Mouse (Mus musculus) hindbrain, embryonic 10.5 days (tissue): ENCODE measurements around the gene Hpcal1. TPM values are rescaled to one million over a fixed set of nuclear protein-coding genes. Genes with fewer than 3 reads are reported as not detected.
A peak's percentile ranks its signal among the peaks of the same experiment; 100 is the strongest.
"Not testable (repeated sequence)": the region's sequence is repeated elsewhere in the genome, so short reads cannot be mapped to it uniquely, and the experiment has no call there.

ENCODE experiments used
- DNase-seq: peaks from one replicate; pipeline ENCODE4 v3.0.0-alpha.2; 2017; ENCODE audit warnings: low spot score
- H3K27ac ChIP-seq: fragments of 300-500 bp; sonication (generic); 2 replicates; pipeline ENCODE4 v1.5.1; 2016; ENCODE audit warnings: mild to moderate bottlenecking, moderate library complexity
- H3K27me3 ChIP-seq: fragments of 300-500 bp; sonication (generic); 2 replicates; pipeline ENCODE4 v1.6.1; 2016; ENCODE audit warnings: mild to moderate bottlenecking; ENCODE audit not compliant: poor library complexity, insufficient read depth, severe bottlenecking
- H3K36me3 ChIP-seq: fragments of 300-500 bp; sonication (generic); 2 replicates; pipeline ENCODE4 v1.6.1; 2016; ENCODE audit warnings: mild to moderate bottlenecking, moderate library complexity
- H3K4me1 ChIP-seq: fragments of 300-500 bp; sonication (generic); replicated peaks from 2 replicates; pipeline ENCODE4 v1.6.1; 2016; ENCODE audit warnings: mild to moderate bottlenecking
- H3K4me3 ChIP-seq: fragments of 300-500 bp; sonication (generic); 2 replicates; pipeline ENCODE4 v1.5.1; 2016; ENCODE audit warnings: mild to moderate bottlenecking, moderate library complexity
- H3K9me3 ChIP-seq: fragments of 300-500 bp; sonication (generic); 2 replicates; pipeline ENCODE4 v1.6.1; 2016; ENCODE audit warnings: mild to moderate bottlenecking, moderate library complexity
- WGBS: fragments of 180-500 bp; shearing (Covaris S2); methylation state at CpG from one replicate; pipeline ENCODE4 v1.1.7; 2016; 5-methylcytosine and 5-hydroxymethylcytosine counted together
- polyA plus RNA-seq: library from polyadenylated mRNA; unstranded; fragments of >200 nt; fragmentation: Nextera tagmentation; extraction: Ambion mirVana; gene quantifications from 2 replicates; pipeline ENCODE4 v1.2.1, GENCODE M21; 2016

Hpcal1 gene
- polyA plus RNA-seq, 1 experiment from 2014 or later: 39.9 TPM

GRCm38 (mm10) chr12:17792756-17793155 is 102.1 kb downstream of the Hpcal1 start:
- WGBS: 84% methylated on average over 1 of the region's 1 CpGs
- peaks cover 21% of the 10 kb centered on the region for H3K36me3 ChIP-seq
- H3K27me3 ChIP-seq: no peaks in the 10 kb centered on the region
- DNase-seq: no peak
- H3K4me1 ChIP-seq: no peaks in the 10 kb centered on the region
- no peak overlapping the region for H3K27ac ChIP-seq
- H3K4me3 ChIP-seq: no peak overlapping the region
- no peaks in the 10 kb centered on the region for H3K9me3 ChIP-seq

- Histone ChIP-seq H3K4me1 (no peaks in the 10 kb centered on the region), H3K27me3 (no peaks in the 10 kb centered on the region), H3K36me3 (peaks cover 14% of the 10 kb centered on the region), H3K27ac (no peak overlapping the region), H3K9me3 (no peaks in the 10 kb centered on the region), H3K4me3 (no peak overlapping the region)
- 67% methylated on average over 3 of the region's 3 CpGs for WGBS
- peak; percentile 44 for DNase-seq
These were observed 105.1 kb downstream of the Hpcal1 start for GRCm38 (mm10) chr12:17795660-17796278.

DNA sequence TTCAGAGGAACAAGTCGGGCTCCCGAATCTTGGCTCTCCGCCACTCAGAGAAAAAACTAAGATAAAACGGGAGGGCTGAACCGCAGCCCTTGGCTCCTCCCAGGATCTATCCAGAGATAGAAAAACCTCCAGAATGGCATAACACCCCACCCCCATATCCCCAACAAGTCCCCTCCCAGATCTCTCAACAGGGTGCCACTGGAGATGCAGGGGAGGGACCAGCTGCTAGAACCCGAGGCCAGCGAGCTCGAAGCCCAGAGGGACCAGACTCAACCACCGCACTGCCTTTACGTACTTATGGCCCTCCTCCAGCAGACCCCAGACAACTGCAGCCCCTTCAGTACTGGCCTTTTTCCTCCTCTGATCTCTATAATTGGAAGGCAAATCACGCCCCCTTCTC is 107.6 kb downstream of the Hpcal1 start:
- not testable (repeated sequence) for H3K9me3 ChIP-seq, H3K4me1 ChIP-seq, H3K27ac ChIP-seq, H3K36me3 ChIP-seq, H3K27me3 ChIP-seq, DNase-seq, H3K4me3 ChIP-seq
- 93% methylated on average over 11 of the region's 11 CpGs for WGBS

DNA sequence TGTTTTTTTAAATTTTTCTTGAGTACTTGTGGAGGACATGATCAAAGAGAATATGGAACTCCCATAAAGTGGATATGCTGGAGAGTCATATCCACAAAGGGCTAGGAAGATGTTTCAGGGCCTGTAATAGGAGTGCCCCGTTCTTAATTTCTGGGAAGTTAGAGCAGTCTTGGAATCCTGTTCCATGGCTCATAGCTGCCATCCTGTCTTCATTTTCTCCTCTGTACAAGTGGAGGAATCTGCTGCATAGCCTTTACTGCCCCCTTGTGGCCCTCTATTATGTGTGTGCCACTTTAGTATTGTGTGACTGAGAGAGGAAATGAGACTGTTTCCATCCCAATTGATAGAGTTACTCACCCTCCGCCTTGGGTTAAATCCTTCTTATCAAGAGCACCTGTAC is 117.9 kb downstream of the Hpcal1 start:
- peak; percentile 55 for DNase-seq
- Histone ChIP-seq H3K36me3 (no peaks in the 10 kb centered on the region), H3K4me1 (no peaks in the 10 kb centered on the region), H3K9me3 (no peaks in the 10 kb centered on the region; the same call in 1 of the 2 replicates), H3K27ac (no peak overlapping the region), H3K4me3 (no peak overlapping the region), H3K27me3 (no peaks in the 10 kb centered on the region)
- WGBS: 49% methylated on average over 2 of the region's 2 CpGs

GRCm38 (mm10) chr12:17835279-17835678 is 144.6 kb downstream of the Hpcal1 start:
- H3K36me3 ChIP-seq, H3K4me3 ChIP-seq, H3K27me3 ChIP-seq, H3K27ac ChIP-seq, DNase-seq, H3K9me3 ChIP-seq, H3K4me1 ChIP-seq: not testable (repeated sequence)
- WGBS: 83% methylated on average over 1 of the region's 1 CpGs

Other genes starting within 250 kb of the Hpcal1 start
- gene Odc1, start 146.1 kb upstream of the Hpcal1 start, polyA plus RNA-seq: 274 and 286 TPM in 2 replicates